Mouse (Mus musculus): Measurements from ENCODE around the gene Olfr653. TPM values are rescaled to one million over a fixed set of nuclear protein-coding genes. Genes with fewer than 3 reads are reported as not detected.

Gene Olfr653
- not detected in 2 replicates for polyA plus RNA-seq (2015; fragmentation: Nextera tagmentation; extraction: Ambion mirVana)

DNA sequence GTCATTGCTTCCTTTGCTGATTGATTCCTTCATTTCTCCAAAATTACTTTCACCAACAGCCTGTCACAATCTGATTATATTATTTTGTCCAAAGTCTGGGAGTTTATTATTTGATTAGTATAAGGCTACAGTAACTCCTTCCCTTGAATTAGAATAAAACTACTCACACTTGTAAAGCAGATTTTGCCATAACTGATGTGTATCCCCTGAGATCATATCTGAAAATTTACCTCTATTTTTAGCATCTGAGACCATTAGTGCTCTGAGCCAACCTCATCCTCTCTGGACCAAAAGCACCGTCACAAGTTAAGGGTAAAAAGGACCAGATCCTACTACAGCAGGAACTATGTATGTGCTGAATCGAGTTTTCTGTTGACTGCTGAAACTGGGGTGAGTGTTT, at the start of gene Olfr653:
TSS of gene Olfr653 (plus strand) at position 301 of the 400 bp plus-strand sequence.
- ATAC-seq = no peak
- WGBS = 60% methylated on average over 2 of the region's 2 CpGs

DNA sequence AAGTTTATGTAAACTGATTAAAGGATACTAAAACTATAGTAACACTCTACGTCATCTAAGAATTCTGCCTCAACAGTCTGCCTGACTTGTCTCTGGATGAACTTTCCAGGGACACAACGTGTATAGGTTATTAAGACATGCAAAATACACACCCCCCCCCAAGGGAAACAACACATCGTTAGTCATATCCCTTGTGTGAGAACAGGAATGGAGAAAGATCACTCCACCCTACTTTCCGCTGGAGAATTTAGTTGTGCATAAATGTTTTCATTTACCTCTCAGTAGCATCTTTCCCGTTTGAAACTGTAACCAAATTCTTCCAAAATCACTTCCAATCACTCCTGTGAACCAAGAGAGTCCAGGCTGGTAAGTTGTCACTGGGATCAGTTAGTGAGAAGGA, 27.3 kb upstream of the Olfr653 start, which contains the start of gene Olfr651:
TSS of gene Olfr651 (plus strand) at position 301 of the 400 bp plus-strand sequence.
- no peaks in the 10 kb centered on the region for H3K36me3 ChIP-seq (ENCODE audit: control insufficient read depth, insufficient read depth, low read length)
- no peaks in the 10 kb centered on the region for H3K9me3 ChIP-seq (ENCODE audit: control insufficient read depth, low read length)
- WGBS = 68% methylated on average over 5 of the region's 5 CpGs
- no peak within 1 kb of the TSS for H3K27ac ChIP-seq (ENCODE audit: low read length)
- H3K4me2 ChIP-seq (ENCODE audit: low read depth, low read length) = no peak within 1 kb of the TSS
- H3K4me1 ChIP-seq (ENCODE audit: control insufficient read depth, insufficient read depth, low read length) = no peaks in the 10 kb centered on the region
- no peaks in the 10 kb centered on the region for H3K27me3 ChIP-seq (replicated peaks; ENCODE audit: control insufficient read depth, insufficient read depth, low read length)
- ATAC-seq = no peak
- H3K9ac ChIP-seq (ENCODE audit: low read depth, low read length) = no peak within 1 kb of the TSS
- no peak within 1 kb of the TSS for H3K4me3 ChIP-seq (ENCODE audit: low read length)

More for the DNA sequence above, at the start of gene Olfr653:
- no peaks in the 10 kb centered on the region for H3K36me3 ChIP-seq (ENCODE audit: control insufficient read depth, insufficient read depth, low read length)
- H3K4me3 ChIP-seq (ENCODE audit: low read length) = no peak within 1 kb of the TSS
- no peak within 1 kb of the TSS for H3K4me2 ChIP-seq (ENCODE audit: low read depth, low read length)
- no peak within 1 kb of the TSS for H3K27ac ChIP-seq (ENCODE audit: low read length)
- no peaks in the 10 kb centered on the region for H3K27me3 ChIP-seq (replicated peaks; ENCODE audit: control insufficient read depth, insufficient read depth, low read length)
- no peaks in the 10 kb centered on the region for H3K9me3 ChIP-seq (ENCODE audit: control insufficient read depth, low read length)
- H3K9ac ChIP-seq (ENCODE audit: low read depth, low read length) = no peak within 1 kb of the TSS
- no peaks in the 10 kb centered on the region for H3K4me1 ChIP-seq (ENCODE audit: control insufficient read depth, insufficient read depth, low read length)

DNA sequence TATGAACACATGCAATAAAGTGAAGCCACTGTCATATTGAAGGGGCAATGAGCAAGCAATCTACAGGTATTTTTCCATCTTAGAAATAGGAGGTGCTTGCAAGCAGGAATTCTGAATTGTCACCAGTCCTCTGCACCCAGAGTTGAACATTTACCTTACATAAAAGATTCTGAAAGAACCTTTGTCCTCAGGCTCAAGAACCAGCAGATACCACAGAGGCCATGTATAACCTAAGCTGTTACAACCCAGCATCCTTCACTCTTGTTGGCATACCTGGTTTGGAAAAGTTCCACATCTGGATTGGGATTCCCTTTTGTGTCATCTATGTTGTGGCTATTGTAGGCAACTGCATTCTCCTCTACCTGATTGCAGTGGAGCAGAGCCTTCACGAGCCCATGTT, 24.4 kb upstream of the Olfr653 start:
- no peaks in the 10 kb centered on the region for H3K27me3 ChIP-seq (replicated peaks; ENCODE audit: control insufficient read depth, insufficient read depth, low read length)
- 65% methylated on average over 1 of the region's 1 CpGs for whole genome bisulfite sequencing
- ATAC-seq = peak; percentile 74; the same call in 1 of the 2 replicates
- H3K9ac ChIP-seq (ENCODE audit: low read depth, low read length) = no peak overlapping the region
- no peaks in the 10 kb centered on the region for H3K9me3 ChIP-seq (ENCODE audit: control insufficient read depth, low read length)
- no peak overlapping the region for H3K27ac ChIP-seq (ENCODE audit: low read length)
- no peak overlapping the region for H3K4me3 ChIP-seq (ENCODE audit: low read length)
- no peaks in the 10 kb centered on the region for H3K4me1 ChIP-seq (ENCODE audit: control insufficient read depth, insufficient read depth, low read length)
- H3K36me3 ChIP-seq (ENCODE audit: control insufficient read depth, insufficient read depth, low read length) = no peaks in the 10 kb centered on the region
- H3K4me2 ChIP-seq (ENCODE audit: low read depth, low read length) = no peak overlapping the region

GRCm38 (mm10) chr7:104560601-104561000, 16.5 kb upstream of the Olfr653 start, which contains the start of gene Olfr652:
TSS of gene Olfr652 (plus strand) at chr7:104560901.
- Histone ChIP-seq H3K36me3 (ENCODE audit: control insufficient read depth, insufficient read depth, low read length) (no peaks in the 10 kb centered on the region), H3K9me3 (ENCODE audit: control insufficient read depth, low read length) (no peaks in the 10 kb centered on the region), H3K4me2 (ENCODE audit: low read depth, low read length) (no peak within 1 kb of the TSS), H3K27me3 (replicated peaks; ENCODE audit: control insufficient read depth, insufficient read depth, low read length) (no peaks in the 10 kb centered on the region), H3K4me1 (ENCODE audit: control insufficient read depth, insufficient read depth, low read length) (no peaks in the 10 kb centered on the region), H3K9ac (ENCODE audit: low read depth, low read length) (no peak within 1 kb of the TSS), H3K4me3 (ENCODE audit: low read length) (no peak within 1 kb of the TSS), H3K27ac (ENCODE audit: low read length) (no peak within 1 kb of the TSS)
- no peak for ATAC-seq

DNA sequence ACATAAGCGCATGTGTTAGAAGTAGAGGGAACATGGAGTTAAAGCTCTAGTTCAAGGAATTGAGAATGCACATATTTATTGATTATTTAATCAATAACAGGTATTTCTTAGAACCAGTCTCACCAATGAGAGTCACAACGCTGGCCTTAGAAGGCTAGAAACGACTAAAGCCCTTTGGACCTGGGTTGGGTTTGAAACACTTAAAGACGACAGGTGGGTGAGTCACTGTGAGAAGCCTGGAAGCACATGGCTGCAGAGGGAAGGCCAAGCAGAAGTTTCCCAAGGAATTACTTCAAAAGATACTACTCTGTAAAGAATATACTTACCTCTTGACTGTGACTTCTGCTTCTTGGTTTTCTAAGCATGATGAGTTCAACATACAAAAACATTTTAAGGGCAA, 3.7 kb downstream of the Olfr653 start:
- Histone ChIP-seq H3K27ac (ENCODE audit: low read length) (no peak overlapping the region), H3K4me3 (ENCODE audit: low read length) (no peak overlapping the region), H3K36me3 (ENCODE audit: control insufficient read depth, insufficient read depth, low read length) (no peaks in the 10 kb centered on the region), H3K27me3 (replicated peaks; ENCODE audit: control insufficient read depth, insufficient read depth, low read length) (no peaks in the 10 kb centered on the region), H3K9ac (ENCODE audit: low read depth, low read length) (no peak overlapping the region), H3K4me1 (ENCODE audit: control insufficient read depth, insufficient read depth, low read length) (no peaks in the 10 kb centered on the region), H3K4me2 (ENCODE audit: low read depth, low read length) (no peak overlapping the region), H3K9me3 (ENCODE audit: control insufficient read depth, low read length) (no peaks in the 10 kb centered on the region)
- 77% methylated on average over 4 of the region's 4 CpGs for WGBS
- ATAC-seq = peak; percentile 92

GRCm38 (mm10) chr7:104581429-104581828, 4.3 kb downstream of the Olfr653 start:
- WGBS = 64% methylated on average over 4 of the region's 4 CpGs
- H3K27ac ChIP-seq (ENCODE audit: low read length) = no peak overlapping the region
- H3K27me3 ChIP-seq (replicated peaks; ENCODE audit: control insufficient read depth, insufficient read depth, low read length) = no peaks in the 10 kb centered on the region
- ATAC-seq = peak; percentile 83
- no peak overlapping the region for H3K4me2 ChIP-seq (ENCODE audit: low read depth, low read length)
- H3K9me3 ChIP-seq (ENCODE audit: control insufficient read depth, low read length) = no peaks in the 10 kb centered on the region
- H3K36me3 ChIP-seq (ENCODE audit: control insufficient read depth, insufficient read depth, low read length) = no peaks in the 10 kb centered on the region
- H3K4me3 ChIP-seq (ENCODE audit: low read length) = no peak overlapping the region
- no peaks in the 10 kb centered on the region for H3K4me1 ChIP-seq (ENCODE audit: control insufficient read depth, insufficient read depth, low read length)
- H3K9ac ChIP-seq (ENCODE audit: low read depth, low read length) = no peak overlapping the region

- Histone ChIP-seq H3K36me3 (ENCODE audit: control insufficient read depth, insufficient read depth, low read length) (no peaks in the 10 kb centered on the region), H3K4me1 (ENCODE audit: control insufficient read depth, insufficient read depth, low read length) (no peaks in the 10 kb centered on the region), H3K27me3 (replicated peaks; ENCODE audit: control insufficient read depth, insufficient read depth, low read length) (no peaks in the 10 kb centered on the region), H3K4me3 (ENCODE audit: low read length) (no peak within 1 kb of the TSS), H3K4me2 (ENCODE audit: low read depth, low read length) (no peak within 1 kb of the TSS), H3K27ac (ENCODE audit: low read length) (no peak within 1 kb of the TSS), H3K9me3 (ENCODE audit: control insufficient read depth, low read length) (no peaks in the 10 kb centered on the region), H3K9ac (ENCODE audit: low read depth, low read length) (no peak within 1 kb of the TSS)
- no peak for ATAC-seq
- WGBS = 74% methylated on average over 4 of the region's 4 CpGs
These were observed 9.6 kb downstream of the Olfr653 start, which contains the start of gene Olfr654 for GRCm38 (mm10) chr7:104586725-104587124. TSS of gene Olfr654 (plus strand) at chr7:104587025.

DNA sequence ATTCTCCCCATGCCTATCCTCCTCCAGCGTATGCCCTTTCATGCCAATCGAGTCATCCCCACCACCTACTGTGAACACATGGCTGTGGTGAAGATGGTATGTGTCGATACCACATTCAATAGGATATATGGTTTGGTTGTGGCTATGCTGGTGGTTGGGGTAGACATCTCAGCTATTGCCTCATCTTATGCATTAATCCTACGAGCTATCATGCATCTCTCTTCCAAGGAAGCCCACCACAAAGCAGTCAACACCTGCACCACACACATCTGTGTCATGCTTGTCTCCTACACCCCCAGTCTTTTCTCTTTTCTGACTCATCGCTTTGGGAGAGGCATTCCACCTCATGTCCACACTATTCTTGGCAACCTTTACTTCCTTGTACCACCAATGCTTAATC, 11.2 kb downstream of the Olfr653 start:
- no peak overlapping the region for H3K4me2 ChIP-seq (ENCODE audit: low read depth, low read length)
- no peaks in the 10 kb centered on the region for H3K4me1 ChIP-seq (ENCODE audit: control insufficient read depth, insufficient read depth, low read length)
- no peak for ATAC-seq
- no peak overlapping the region for H3K9ac ChIP-seq (ENCODE audit: low read depth, low read length)
- no peak overlapping the region for H3K27ac ChIP-seq (ENCODE audit: low read length)
- H3K36me3 ChIP-seq (ENCODE audit: control insufficient read depth, insufficient read depth, low read length) = no peaks in the 10 kb centered on the region
- no peaks in the 10 kb centered on the region for H3K9me3 ChIP-seq (ENCODE audit: control insufficient read depth, low read length)
- no peak overlapping the region for H3K4me3 ChIP-seq (ENCODE audit: low read length)
- H3K27me3 ChIP-seq (replicated peaks; ENCODE audit: control insufficient read depth, insufficient read depth, low read length) = no peaks in the 10 kb centered on the region
- WGBS = 80% methylated on average over 5 of the region's 5 CpGs

DNA sequence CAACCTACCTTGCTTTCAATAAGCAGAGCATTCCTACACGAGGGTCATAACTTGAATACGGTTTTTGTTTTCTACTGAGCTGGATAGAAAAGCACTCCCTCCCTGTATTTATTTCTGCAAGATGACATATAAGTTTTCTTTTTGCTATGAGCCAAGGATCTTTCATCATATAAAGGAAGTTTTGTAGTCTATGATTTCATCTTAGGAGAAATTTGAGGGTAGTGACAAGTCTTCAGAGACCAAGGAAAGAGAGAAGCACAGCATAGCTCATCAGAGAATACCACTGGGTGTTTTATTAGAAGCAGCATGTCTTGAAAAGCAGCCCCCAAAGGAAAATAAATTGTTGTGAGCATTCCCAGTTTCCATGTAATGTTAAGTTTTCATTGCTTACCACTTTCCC, 24.6 kb downstream of the Olfr653 start, which contains the start of gene Olfr655:
TSS of gene Olfr655 (minus strand) at position 101 of the 400 bp plus-strand sequence.
- Histone ChIP-seq H3K4me3 (ENCODE audit: low read length) (no peak within 1 kb of the TSS), H3K27me3 (replicated peaks; ENCODE audit: control insufficient read depth, insufficient read depth, low read length) (no peaks in the 10 kb centered on the region), H3K9me3 (ENCODE audit: control insufficient read depth, low read length) (no peaks in the 10 kb centered on the region), H3K4me1 (ENCODE audit: control insufficient read depth, insufficient read depth, low read length) (no peaks in the 10 kb centered on the region), H3K9ac (ENCODE audit: low read depth, low read length) (no peak within 1 kb of the TSS), H3K27ac (ENCODE audit: low read length) (no peak within 1 kb of the TSS), H3K4me2 (ENCODE audit: low read depth, low read length) (no peak within 1 kb of the TSS), H3K36me3 (ENCODE audit: control insufficient read depth, insufficient read depth, low read length) (no peaks in the 10 kb centered on the region)
- ATAC-seq = no peak
- WGBS = 82% methylated on average over 2 of the region's 2 CpGs

- H3K27me3 ChIP-seq (replicated peaks; ENCODE audit: control insufficient read depth, insufficient read depth, low read length) = no peaks in the 10 kb centered on the region
- no peak overlapping the region for H3K27ac ChIP-seq (ENCODE audit: low read length)
- H3K4me2 ChIP-seq (ENCODE audit: low read depth, low read length) = no peak overlapping the region
- H3K4me3 ChIP-seq (ENCODE audit: low read length) = no peak overlapping the region
- no peaks in the 10 kb centered on the region for H3K36me3 ChIP-seq (ENCODE audit: control insufficient read depth, insufficient read depth, low read length)
- H3K9me3 ChIP-seq (ENCODE audit: control insufficient read depth, low read length) = no peaks in the 10 kb centered on the region
- no peaks in the 10 kb centered on the region for H3K4me1 ChIP-seq (ENCODE audit: control insufficient read depth, insufficient read depth, low read length)
- no peak overlapping the region for H3K9ac ChIP-seq (ENCODE audit: low read depth, low read length)
- WGBS = 2% methylated on average over 3 of the region's 3 CpGs
- no peak for ATAC-seq
These were observed 26.1 kb downstream of the Olfr653 start for GRCm38 (mm10) chr7:104603173-104603572.
